Mouse (Mus musculus) CH12.LX (cell line): ENCODE data around the gene Gm9918. TPM values are rescaled to one million over a fixed set of nuclear protein-coding genes. Genes with fewer than 3 reads are reported as not detected.
A peak's percentile ranks its signal among the peaks of the same experiment; 100 is the strongest.

Experiments
- DNase-seq: peaks from one replicate; pipeline ENCODE4 v3.0.0-alpha.2; 2013; ENCODE audit errors: extremely low read depth
- H3K27ac ChIP-seq: 2 replicates; pipeline ENCODE4 v1.5.1; 2012; ENCODE audit warnings: low read depth, mild to moderate bottlenecking, control low read depth, moderate library complexity; ENCODE audit not compliant: insufficient read depth
- H3K27me3 ChIP-seq: replicated peaks from 2 replicates; pipeline ENCODE3; 2012; ENCODE audit warnings: inconsistent platforms
- H3K36me3 ChIP-seq, 2 experiments: replicated peaks in 1 of 2; 2 replicates each; pipeline versions ENCODE3 to v1.6.1; 2012; ENCODE audit warnings: inconsistent platforms in 1 of 2, low read length in 1 of 2, mild to moderate bottlenecking in 1 of 2, mixed read lengths in 1 of 2, moderate library complexity in 1 of 2; ENCODE audit not compliant: control insufficient read depth in 1 of 2, insufficient read depth in 1 of 2
- H3K4me1 ChIP-seq, 2 experiments: 2 replicates each; pipeline ENCODE4 v1.6.1; 2012; ENCODE audit warnings: inconsistent platforms in 1 of 2, moderate library complexity in 1 of 2; ENCODE audit not compliant: insufficient read depth in 2 of 2, control insufficient read depth in 1 of 2
- H3K4me2 ChIP-seq: 2 replicates; pipeline ENCODE4 v1.6.1; 2012; ENCODE audit warnings: low read depth, mild to moderate bottlenecking, control low read depth; ENCODE audit not compliant: poor library complexity, insufficient read depth, severe bottlenecking
- H3K4me3 ChIP-seq, 3 experiments: fragments of 150-350 bp in 1 of 3; sonication (generic) in 1 of 3; replicated peaks in 1 of 3; 2 replicates each; pipeline versions ENCODE3 to v1.5.1; 2011 to 2012; ENCODE audit warnings: low read depth in 2 of 3, low read length in 2 of 3, mild to moderate bottlenecking in 2 of 3, moderate library complexity in 2 of 3, control low read depth in 1 of 3, improper control_type of control experiment in 1 of 3, inconsistent platforms in 1 of 3, mixed read lengths in 1 of 3; ENCODE audit not compliant: poor library complexity in 1 of 3
- H3K79me2 ChIP-seq: replicated peaks from 2 replicates; pipeline ENCODE4 v1.6.1; 2012; ENCODE audit warnings: mild to moderate bottlenecking, moderate library complexity; ENCODE audit not compliant: control insufficient read depth, poor library complexity, insufficient read depth, severe bottlenecking; ENCODE audit errors: extremely low read depth
- H3K9ac ChIP-seq: 2 replicates; pipeline ENCODE4 v1.6.1; 2012; ENCODE audit warnings: low read depth, mild to moderate bottlenecking, control low read depth, moderate library complexity; ENCODE audit not compliant: insufficient read depth
- H3K9me3 ChIP-seq: replicated peaks from 2 replicates; pipeline ENCODE3; 2012; ENCODE audit warnings: low read length, inconsistent platforms, mixed read lengths
- BHLHE40 ChIP-seq: IDR thresholded peaks from 2 replicates; pipeline ENCODE4 v1.6.1; 2011; ENCODE audit warnings: mild to moderate bottlenecking, low read depth, low read length, improper control_type of control experiment
- CHD2 ChIP-seq: IDR thresholded peaks from 2 replicates; pipeline ENCODE4 v1.6.1; 2011; ENCODE audit warnings: low read length, improper control_type of control experiment
- CTCF ChIP-seq, 2 experiments: IDR thresholded peaks in 1 of 2; conservative IDR thresholded peaks in 1 of 2; 2 replicates each; pipeline ENCODE4 v1.5.1; 2011 to 2012; ENCODE audit warnings: low read depth in 2 of 2, low read length in 2 of 2, improper control_type of control experiment in 1 of 2, inconsistent platforms in 1 of 2, mild to moderate bottlenecking in 1 of 2, moderate library complexity in 1 of 2
- E2F4 ChIP-seq: IDR thresholded peaks from 2 replicates; pipeline ENCODE4 v1.6.1; 2011; ENCODE audit warnings: low read depth, low read length, improper control_type of control experiment; ENCODE audit not compliant: insufficient replicate concordance
- ELF1 ChIP-seq: IDR thresholded peaks from 2 replicates; pipeline ENCODE4 v1.6.1; 2014; ENCODE audit warnings: low read depth, mild to moderate bottlenecking, inconsistent platforms, low read length, improper control_type of control experiment
- EP300 ChIP-seq: IDR thresholded peaks from 2 replicates; pipeline ENCODE4 v1.6.1; 2011; ENCODE audit warnings: low read length, improper control_type of control experiment
- ETS1 ChIP-seq: conservative IDR thresholded peaks from 2 replicates; pipeline ENCODE4 v1.6.1; 2012; ENCODE audit warnings: low read depth, mild to moderate bottlenecking, inconsistent platforms, low read length, improper control_type of control experiment, moderate library complexity
- HCFC1 ChIP-seq: IDR thresholded peaks from 2 replicates; pipeline ENCODE4 v1.6.1; 2012; ENCODE audit warnings: low read depth, mild to moderate bottlenecking, inconsistent platforms, low read length, improper control_type of control experiment
- JUN ChIP-seq: IDR thresholded peaks from 2 replicates; pipeline ENCODE4 v1.6.1; 2011; ENCODE audit warnings: low read depth, mild to moderate bottlenecking, low read length, improper control_type of control experiment, moderate library complexity; ENCODE audit not compliant: insufficient read depth
- JUND ChIP-seq: conservative IDR thresholded peaks from 2 replicates; pipeline ENCODE4 v1.6.1; 2011; ENCODE audit warnings: low read depth, low read length, improper control_type of control experiment
- KAT2A ChIP-seq: IDR thresholded peaks from 2 replicates; pipeline ENCODE4 v1.6.1; 2012; ENCODE audit warnings: low read length, improper control_type of control experiment, inconsistent platforms; ENCODE audit not compliant: insufficient replicate concordance
- MAX ChIP-seq: IDR thresholded peaks from 2 replicates; pipeline ENCODE4 v1.6.1; 2011; ENCODE audit warnings: low read length, improper control_type of control experiment
- MAZ ChIP-seq: IDR thresholded peaks from 2 replicates; pipeline ENCODE4 v1.6.1; 2012; ENCODE audit warnings: low read depth, mild to moderate bottlenecking, inconsistent platforms, low read length, improper control_type of control experiment, moderate library complexity
- MEF2A ChIP-seq: IDR thresholded peaks from 2 replicates; pipeline ENCODE4 v1.6.1; 2014; ENCODE audit warnings: low read depth, mild to moderate bottlenecking, inconsistent platforms, low read length, improper control_type of control experiment, borderline replicate concordance
- MXI1 ChIP-seq: IDR thresholded peaks from 2 replicates; pipeline ENCODE4 v1.6.1; 2011; ENCODE audit warnings: mild to moderate bottlenecking, low read depth, low read length, improper control_type of control experiment
- NELFE ChIP-seq: IDR thresholded peaks from 2 replicates; pipeline ENCODE4 v1.6.1; 2011; ENCODE audit warnings: low read depth, low read length, improper control_type of control experiment
- PAX5 ChIP-seq: IDR thresholded peaks from 2 replicates; pipeline ENCODE4 v1.6.1; 2012; ENCODE audit warnings: low read length, inconsistent platforms, mixed read lengths
- POLR2A ChIP-seq: IDR thresholded peaks from 2 replicates; pipeline ENCODE4 v1.6.1; 2011; ENCODE audit warnings: low read depth, mild to moderate bottlenecking, improper control_type of control experiment, low read length
- POLR2AphosphoS2 ChIP-seq: IDR thresholded peaks from 2 replicates; pipeline ENCODE4 v1.6.1; 2011; ENCODE audit warnings: low read depth, low read length, improper control_type of control experiment
- RAD21 ChIP-seq: IDR thresholded peaks from 2 replicates; pipeline ENCODE4 v1.6.1; 2011; ENCODE audit warnings: low read depth, mild to moderate bottlenecking, low read length, improper control_type of control experiment, moderate library complexity
- SIN3A ChIP-seq: IDR thresholded peaks from 2 replicates; pipeline ENCODE4 v1.6.1; 2012; ENCODE audit warnings: low read length, improper control_type of control experiment, inconsistent platforms
- SMC3 ChIP-seq: IDR thresholded peaks from 2 replicates; pipeline ENCODE4 v1.6.1; 2011; ENCODE audit warnings: low read depth, low read length, improper control_type of control experiment
- TBP ChIP-seq: conservative IDR thresholded peaks from 2 replicates; pipeline ENCODE4 v1.6.1; 2011; ENCODE audit warnings: low read depth, low read length, improper control_type of control experiment
- TCF12 ChIP-seq: IDR thresholded peaks from 2 replicates; pipeline ENCODE4 v1.6.1; 2014; ENCODE audit warnings: low read depth, mild to moderate bottlenecking, inconsistent platforms, low read length, improper control_type of control experiment
- UBTF ChIP-seq: IDR thresholded peaks from 2 replicates; pipeline ENCODE4 v1.6.1; 2012; ENCODE audit warnings: low read depth, mild to moderate bottlenecking, inconsistent platforms, low read length, improper control_type of control experiment, moderate library complexity
- USF1 ChIP-seq: IDR thresholded peaks from 2 replicates; pipeline ENCODE4 v1.6.1; 2014; ENCODE audit warnings: low read depth, mild to moderate bottlenecking, inconsistent platforms, low read length, improper control_type of control experiment
- USF2 ChIP-seq: conservative IDR thresholded peaks from 2 replicates; pipeline ENCODE4 v1.6.1; 2011; ENCODE audit warnings: low read depth, low read length, improper control_type of control experiment
- ZC3H11A ChIP-seq: IDR thresholded peaks from 2 replicates; pipeline ENCODE4 v1.6.1; 2012; ENCODE audit warnings: low read depth, mild to moderate bottlenecking, inconsistent platforms, low read length, improper control_type of control experiment
- ZKSCAN1 ChIP-seq: IDR thresholded peaks from 2 replicates; pipeline ENCODE4 v1.6.1; 2012; ENCODE audit warnings: low read depth, inconsistent platforms, low read length, improper control_type of control experiment, borderline replicate concordance
- ZMIZ1 ChIP-seq: IDR thresholded peaks from 2 replicates; pipeline ENCODE4 v1.6.1; 2012; ENCODE audit warnings: low read depth, mild to moderate bottlenecking, inconsistent platforms, low read length, improper control_type of control experiment
- dilution Hi-C: fragments of 300-500 bp; cut with MboI; formaldehyde crosslinking; loops from 2 replicates; pipeline ENCODE4 v1.14.3; 2020; ENCODE audit warnings: low sequenced_read_pairs; ENCODE audit not compliant: extremely low pct_unique_long_range_greater_than_20kb, extremely low pct_ligation_motif_present
- in situ Hi-C: fragments of 300-500 bp; cut with MboI; formaldehyde crosslinking; loops from 3 replicates; pipeline ENCODE4 v1.14.3; 2019; ENCODE audit warnings: low sequenced_read_pairs, low pct_ligation_motif_present, low pct_unique_long_range_greater_than_20kb, mixed read lengths
- polyA plus RNA-seq: library from polyadenylated mRNA; unstranded; fragments of >175 nt; gene quantifications from 2 replicates; pipeline ENCODE4 v1.2.1, GENCODE M21; 2012; ENCODE audit warnings: low read depth; ENCODE audit not compliant: insufficient read length
- total RNA-seq, 2 experiments: library from RNA; depleted of rRNA; stranded (reverse); fragments of 300-350 nt in 1 of 2; fragments of >200 nt in 1 of 2; gene quantifications; 2 replicates each; pipeline ENCODE4 v1.2.3; 2012 to 2014

Gene Gm9918
- total and polyA plus RNA-seq, 3 experiments: not detected

- no peak overlapping the region for H3K27ac ChIP-seq
- no peak overlapping the region for H3K4me3 ChIP-seq
- dilution Hi-C loops: no loop called here
- no peak overlapping the region for H3K9ac ChIP-seq
- peaks cover 62% of the 10 kb centered on the region for H3K27me3 ChIP-seq
- no peaks in the 10 kb centered on the region for H3K36me3 ChIP-seq
- in situ Hi-C loops: no loop called here
- H3K9me3 ChIP-seq: no peaks in the 10 kb centered on the region
- TF ChIP-seq BHLHE40 (no peak), POLR2AphosphoS2 (no peak), ZKSCAN1 (no peak), UBTF (no peak), KAT2A (no peak), SMC3 (no peak), EP300 (no peak), ELF1 (no peak), E2F4 (no peak), PAX5 (no peak), CHD2 (no peak)
- no peak for DNase-seq
- H3K4me1 ChIP-seq: peaks cover 13 to 27% of the 10 kb centered on the region in 2 experiments; a peak in 3 of 4 replicates
- no peaks in the 10 kb centered on the region for H3K79me2 ChIP-seq
- H3K4me2 ChIP-seq: no peak overlapping the region
These were observed 7.3 kb upstream of the Gm9918 start for GRCm38 (mm10) chr15:102263037-102263436.

- in situ Hi-C loops: no loop called here
- peaks cover 51% of the 10 kb centered on the region for H3K27me3 ChIP-seq
- H3K4me2 ChIP-seq: no peak overlapping the region
- H3K9ac ChIP-seq: no peak overlapping the region
- no peak overlapping the region for H3K27ac ChIP-seq
- dilution Hi-C loops: no loop called here
- no peaks in the 10 kb centered on the region for H3K36me3 ChIP-seq
- no peak for DNase-seq
- no peak overlapping the region for H3K4me3 ChIP-seq
- no peak for TF ChIP-seq USF1
- TF ChIP-seq SMC3: peak; percentile 39
- TF ChIP-seq TCF12: no peak
- TF ChIP-seq ZC3H11A: no peak
- TF ChIP-seq KAT2A: no peak
- TF ChIP-seq MXI1: no peak
- TF ChIP-seq SIN3A: no peak
- TF ChIP-seq TBP: no peak
- TF ChIP-seq MAX: no peak
- TF ChIP-seq MEF2A: no peak
- no peak for TF ChIP-seq NELFE
- TF ChIP-seq HCFC1: no peak
- TF ChIP-seq MAZ: no peak
- no peak for TF ChIP-seq USF2
- no peak for TF ChIP-seq JUND
- no peak for TF ChIP-seq E2F4
- no peak for TF ChIP-seq POLR2AphosphoS2
- TF ChIP-seq POLR2A: no peak
- no peak for TF ChIP-seq UBTF
- TF ChIP-seq ELF1: no peak
- no peak for TF ChIP-seq JUN
- peak; percentile 32 to 53; a peak in 3 of 4 replicates for TF ChIP-seq CTCF (conservative IDR thresholded peaks at IDR 0.05 in 1 of 2, IDR thresholded peaks at IDR 0.05 in 1 of 2; ENCODE audit: low read depth in 2 of 2, low read length in 2 of 2)
- no peak for TF ChIP-seq ZMIZ1
- TF ChIP-seq ETS1: no peak
- peak; percentile 36 for TF ChIP-seq RAD21
- peaks cover 9 to 19% of the 10 kb centered on the region in 2 experiments; a peak in 3 of 4 replicates for H3K4me1 ChIP-seq
- H3K9me3 ChIP-seq: no peaks in the 10 kb centered on the region
- no peaks in the 10 kb centered on the region for H3K79me2 ChIP-seq
These were observed 4.8 kb upstream of the Gm9918 start for GRCm38 (mm10) chr15:102265548-102265947.
